Mouse (Mus musculus): Measurements from ENCODE around the gene 6030458C11Rik.

6030458C11Rik gene

DNA sequence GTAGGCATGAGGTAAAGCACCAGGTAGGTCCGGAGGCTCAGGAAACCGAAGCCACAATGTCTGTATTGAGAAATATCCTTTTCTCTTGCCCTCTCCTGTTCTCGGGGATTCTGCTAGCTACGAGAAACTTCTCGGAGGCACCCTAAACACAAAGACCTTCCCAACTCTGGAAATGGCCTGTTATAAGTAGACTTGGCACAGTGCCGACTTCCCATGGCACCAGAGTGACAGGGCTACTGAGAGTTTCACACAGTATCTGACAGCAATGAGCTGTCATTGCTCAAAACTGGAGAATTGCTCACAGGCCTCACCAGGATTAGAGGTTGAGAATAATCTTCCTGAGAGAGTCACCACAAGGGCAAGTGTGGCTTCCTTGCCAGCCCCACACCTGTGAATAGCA, 63.7 kb downstream of the 6030458C11Rik start:
- no peak for DNase-seq (ENCODE audit: low spot score in 2 of 2)

DNA sequence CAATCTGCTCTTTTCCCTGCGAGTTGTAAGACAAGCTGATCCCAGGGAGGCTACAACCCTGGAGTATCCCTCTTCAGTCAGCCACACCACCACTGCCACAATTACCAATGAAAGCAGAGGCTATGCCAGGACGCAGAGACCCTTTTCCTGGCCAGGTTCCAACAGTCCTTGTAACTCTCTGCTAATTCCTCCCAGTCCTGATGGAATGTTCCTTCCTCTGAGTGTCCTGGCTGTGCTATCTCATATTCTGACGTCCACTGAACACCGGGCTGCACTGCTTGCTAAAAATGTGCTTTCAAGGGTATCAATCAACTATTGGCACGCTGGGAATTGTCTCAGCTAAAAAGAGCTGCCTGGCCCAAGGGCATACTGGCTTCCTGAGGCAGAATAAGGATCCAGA, 66.0 kb downstream of the 6030458C11Rik start:
- DNase-seq (ENCODE audit: low spot score in 2 of 2): peak; percentile 54 to 74

All from heart, adult 9 months (tissue).